Mouse (Mus musculus) layer of hippocampus, postnatal 25 days (tissue): ENCODE data around the gene Snph. TPM values are rescaled to one million over a fixed set of nuclear protein-coding genes. Genes with fewer than 3 reads are reported as not detected.

Source experiments
- DNase-seq, 2 experiments: peaks; one replicate each; pipeline ENCODE4 v3.0.0; 2022; ENCODE audit warnings: mixed read lengths in 2 of 2, low spot score in 1 of 2; ENCODE audit errors: extremely low spot score in 1 of 2
- total RNA-seq, 2 experiments: library from RNA; stranded (reverse); gene quantifications; 2 replicates each; pipeline ENCODE4 v1.2.3; 2021

Snph gene
- total RNA-seq, 2 experiments from 2014 or later = 380 to 402 TPM

GRCm38 (mm10) chr2:151546571-151546970 lies 85.8 kb downstream of the Snph start:
- no peak for DNase-seq

DNA sequence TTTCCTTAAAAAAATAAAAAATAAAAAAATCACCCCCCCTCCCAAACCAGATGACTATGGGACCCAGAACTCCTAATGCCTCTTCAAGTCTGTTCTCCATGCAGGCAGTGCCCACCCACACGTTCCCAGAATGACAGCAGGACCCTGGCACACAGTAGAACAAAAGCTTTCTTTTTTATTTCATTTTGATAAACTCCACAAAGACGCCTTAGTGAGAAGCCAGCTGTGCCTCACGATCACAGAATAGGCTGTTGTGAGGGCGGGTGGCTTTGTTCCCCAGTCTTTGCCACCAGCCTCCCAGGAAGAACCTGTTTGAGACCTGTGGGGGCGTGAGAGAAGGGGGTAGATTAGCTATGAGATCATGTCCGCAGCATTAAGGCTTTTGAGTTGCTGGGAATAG lies 87.7 kb downstream of the Snph start:
- no peak for DNase-seq

GRCm38 (mm10) chr2:151543063-151543895 lies 89.1 kb downstream of the Snph start:
- DNase-seq = peak; percentile 32 to 40

DNA sequence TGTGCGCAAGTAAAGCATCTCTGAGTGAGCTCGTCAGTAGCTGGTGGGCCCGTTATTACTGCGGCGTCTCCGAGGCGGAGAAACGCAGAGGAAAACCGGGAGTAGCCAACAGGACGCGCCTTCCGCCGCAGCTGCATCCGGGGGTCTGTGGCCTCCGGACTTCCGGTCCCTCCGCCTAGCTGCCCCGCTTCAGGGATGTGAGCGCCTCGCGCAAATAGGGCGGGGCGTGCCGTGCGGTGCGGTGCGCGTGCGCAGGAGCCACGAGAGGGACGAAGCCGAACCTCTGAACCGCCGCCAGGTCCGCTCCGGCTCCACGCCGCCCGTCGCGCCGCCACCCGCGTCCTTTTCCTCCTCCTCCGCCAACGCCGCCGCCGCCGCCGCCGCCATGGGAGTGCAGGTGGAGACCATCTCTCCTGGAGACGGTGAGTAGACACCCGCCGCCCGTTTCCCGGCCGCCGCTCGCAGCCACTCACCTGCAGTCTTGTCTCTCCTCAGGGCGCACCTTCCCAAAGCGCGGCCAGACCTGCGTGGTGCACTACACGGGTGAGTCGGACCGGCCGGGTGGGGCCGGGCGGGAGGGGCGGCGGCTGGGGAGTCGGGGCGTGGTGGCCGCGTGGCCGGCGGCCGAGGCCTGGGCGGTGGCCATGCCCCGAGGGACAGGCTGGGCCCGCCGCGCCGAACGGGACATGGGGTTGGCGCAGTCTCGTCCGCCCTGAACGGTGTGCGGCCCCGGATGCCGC lies 89.9 kb downstream of the Snph start, which contains the start of gene Fkbp1a:
Gene Fkbp1a (plus strand): TSS at position 161 of the 740 bp plus-strand sequence.
- peak; percentile 94 to 95 for DNase-seq

Other genes starting within 250 kb of the Snph start
- gene 4921509C19Rik, start 156.4 kb downstream of the Snph start, total RNA-seq = not detected
- 100 to 1,000 TPM; 136 to 139 TPM for gene Nsfl1c, start 138.4 kb downstream of the Snph start, total RNA-seq
- gene Fkbp1a, start 90.1 kb downstream of the Snph start, total RNA-seq = 100 to 1,000 TPM; 877 to 984 TPM
- 1 to 10 TPM; 1.5 TPM for gene Sdcbp2, start 60.0 kb downstream of the Snph start, total RNA-seq
- gene Rad21l, start 35.9 kb upstream of the Snph start, total RNA-seq = 1 to 10 TPM in 1 of 2 experiments, under 1 TPM in 1; 0.89 to 1.2 TPM
- gene Tmem74b, start 69.4 kb upstream of the Snph start, total RNA-seq = 1 to 10 TPM; 4.6 to 4.7 TPM
- gene Psmf1, start 111.6 kb upstream of the Snph start, total RNA-seq = 10 to 100 TPM; 33.3 to 34.0 TPM
- gene Rspo4, start 210.3 kb upstream of the Snph start, total RNA-seq = not detected